Mouse (Mus musculus) adrenal gland, postnatal 14 days (tissue): ENCODE results near the gene Fam47e. TPM values are rescaled to one million over a fixed set of nuclear protein-coding genes. Genes with fewer than 3 reads are reported as not detected.

Experiments used
- DNase-seq: peaks from one replicate; pipeline ENCODE4 v3.0.0; 2021; ENCODE audit warnings: mixed read lengths
- total RNA-seq: library from RNA; stranded (reverse); gene quantifications from 2 replicates; pipeline ENCODE4 v1.2.3, GENCODE M21; 2021

Fam47e gene
- total RNA-seq, 1 experiment from 2014 or later, result not detected

DNA sequence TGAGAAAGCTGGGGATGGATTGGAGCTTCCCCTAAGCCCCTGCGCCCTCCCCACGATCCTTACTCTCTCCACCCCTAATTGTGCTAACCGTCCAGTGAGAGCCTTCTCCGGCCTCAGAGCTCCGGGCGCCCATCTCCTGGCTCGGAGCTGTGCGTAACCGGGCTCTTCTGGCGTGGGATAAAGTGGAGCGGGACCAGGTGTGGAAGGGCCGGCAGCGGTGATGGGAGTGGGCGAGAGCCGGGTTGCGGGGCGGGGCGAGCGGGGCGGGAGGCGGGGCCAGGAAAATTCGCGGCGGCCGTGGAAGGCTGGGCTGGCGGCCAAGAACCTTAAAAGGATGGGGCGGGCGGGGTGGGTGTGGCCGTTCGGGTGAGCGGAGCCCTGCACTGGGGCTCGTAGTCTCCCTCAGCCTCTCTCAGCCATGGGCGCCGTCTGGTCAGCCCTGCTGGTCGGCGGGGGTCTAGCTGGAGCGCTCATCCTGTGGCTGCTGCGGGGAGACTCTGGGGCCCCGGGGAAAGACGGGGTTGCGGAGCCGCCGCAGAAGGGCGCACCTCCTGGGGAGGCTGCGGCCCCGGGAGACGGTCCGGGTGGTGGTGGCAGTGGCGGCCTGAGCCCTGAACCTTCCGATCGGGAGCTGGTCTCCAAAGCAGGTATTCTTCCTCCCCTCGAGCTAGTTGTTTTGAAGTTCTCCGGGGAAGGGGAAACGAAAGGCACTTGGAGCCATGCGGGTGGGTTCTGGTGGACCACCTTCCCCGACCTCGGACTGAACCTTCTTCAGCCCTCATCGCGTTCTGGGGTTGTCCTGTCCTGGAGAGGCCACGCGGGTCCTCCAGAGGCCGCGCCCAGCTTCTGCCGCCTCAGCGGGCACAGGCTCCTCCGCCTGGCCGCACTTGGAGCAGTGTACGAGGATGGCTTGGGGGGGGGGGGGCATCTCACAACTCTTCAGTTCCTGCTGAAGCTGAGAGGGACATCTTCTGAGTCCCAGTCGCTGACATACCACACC lies 48.1 kb downstream of the Fam47e start, which contains the start of gene Stbd1:
TSS of gene Stbd1 (plus strand) at position 351 of the 1,000 bp plus-strand sequence.
- peak; percentile 77 for DNase-seq

DNA sequence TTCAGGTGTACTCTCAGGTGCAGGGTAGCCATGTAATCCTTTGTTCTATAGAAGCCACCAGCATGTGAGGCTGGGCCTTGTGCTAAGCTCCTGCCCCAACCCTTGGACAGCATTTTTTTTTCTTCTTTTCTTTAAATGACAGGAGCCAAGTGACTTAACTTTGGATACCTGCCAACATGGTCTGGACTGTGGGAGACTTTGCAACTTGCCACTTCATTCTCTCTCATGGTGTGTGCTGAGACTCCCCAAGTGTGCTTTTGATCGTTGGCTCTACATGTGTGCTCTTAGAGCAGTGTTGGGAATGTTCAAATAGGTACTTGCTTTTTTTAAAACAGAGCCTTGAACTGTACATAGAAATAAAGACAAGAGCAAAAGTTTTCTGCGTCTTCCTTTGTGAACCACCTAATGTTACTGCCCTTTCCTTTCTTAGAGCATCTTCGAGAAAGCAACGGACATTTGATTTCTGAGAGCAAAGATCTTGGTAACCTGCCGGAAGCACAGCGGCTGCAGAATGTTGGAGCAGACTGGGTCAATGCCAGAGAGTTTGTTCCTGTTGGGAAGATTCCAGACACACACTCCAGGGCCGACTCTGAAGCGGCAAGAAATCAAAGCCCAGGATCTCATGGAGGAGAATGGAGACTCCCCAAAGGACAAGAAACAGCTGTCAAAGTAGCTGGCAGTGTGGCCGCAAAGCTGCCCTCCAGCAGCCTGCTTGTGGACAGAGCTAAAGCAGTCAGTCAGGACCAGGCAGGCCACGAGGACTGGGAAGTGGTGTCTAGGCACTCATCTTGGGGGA lies 49.8 kb downstream of the Fam47e start:
- DNase-seq, result peak; percentile 62

GRCm38 (mm10) chr5:92607492-92608229 lies 52.8 kb downstream of the Fam47e start:
- no peak for DNase-seq

DNA sequence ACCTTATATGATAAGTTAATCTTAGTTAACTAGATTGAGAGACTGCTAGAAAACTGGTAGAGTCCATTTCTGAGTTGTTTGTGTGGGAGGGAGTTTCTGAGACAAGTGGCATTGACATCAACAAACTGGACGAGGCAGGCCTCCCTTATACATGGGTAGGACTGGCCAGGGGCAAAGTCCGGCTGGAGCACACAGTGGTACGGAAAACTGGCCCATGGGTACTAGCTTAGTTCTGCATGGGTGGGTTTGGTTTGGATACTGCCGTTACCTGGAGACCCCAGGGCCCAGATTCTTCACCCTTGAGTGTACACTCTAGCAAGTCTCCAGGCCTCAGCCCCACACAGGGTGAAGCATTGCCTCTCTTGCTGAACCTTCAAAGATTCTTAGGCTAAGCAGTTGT lies 57.9 kb downstream of the Fam47e start:
- no peak for DNase-seq

GRCm38 (mm10) chr5:92621883-92622282 lies 67.0 kb downstream of the Fam47e start:
- DNase-seq, result no peak

DNA sequence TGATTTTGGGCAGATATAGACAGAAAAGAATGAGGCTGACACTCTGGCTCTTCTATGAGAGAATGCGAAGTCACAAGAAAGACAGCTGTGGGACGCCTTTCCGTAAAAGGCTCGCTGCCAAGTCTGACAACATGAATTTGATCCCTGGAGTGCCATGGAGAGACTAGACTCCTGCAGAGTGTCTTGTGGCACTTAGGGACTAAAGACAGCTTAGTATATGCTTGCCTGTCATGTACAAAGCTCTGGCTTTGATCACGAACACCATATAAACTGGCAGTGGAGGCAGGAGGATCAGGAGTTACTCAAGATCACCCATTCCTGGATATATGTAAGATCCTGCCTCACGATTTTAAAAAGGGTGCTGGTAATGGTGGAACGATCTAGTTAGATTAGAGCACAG lies 73.0 kb downstream of the Fam47e start:
- DNase-seq, result peak; percentile 27

DNA sequence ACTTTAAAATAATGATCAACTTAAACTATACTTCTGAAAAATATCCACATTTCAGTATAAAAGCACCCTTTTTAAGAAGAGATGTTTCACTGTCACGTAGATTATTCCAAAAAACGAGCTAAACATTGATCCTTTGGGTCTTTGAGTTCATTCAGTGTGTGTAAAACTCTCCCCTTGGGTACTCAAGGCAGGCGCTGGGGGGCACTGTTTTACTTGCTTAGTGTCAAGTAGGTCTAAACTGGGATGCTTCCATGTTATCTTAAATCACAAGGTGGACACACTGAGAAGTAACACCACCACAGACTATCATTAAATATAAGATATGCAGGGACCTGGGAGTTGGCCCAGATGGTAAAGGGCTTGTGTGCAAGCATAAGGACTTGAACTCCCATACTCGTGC lies 78.7 kb downstream of the Fam47e start:
- DNase-seq, result no peak

DNA sequence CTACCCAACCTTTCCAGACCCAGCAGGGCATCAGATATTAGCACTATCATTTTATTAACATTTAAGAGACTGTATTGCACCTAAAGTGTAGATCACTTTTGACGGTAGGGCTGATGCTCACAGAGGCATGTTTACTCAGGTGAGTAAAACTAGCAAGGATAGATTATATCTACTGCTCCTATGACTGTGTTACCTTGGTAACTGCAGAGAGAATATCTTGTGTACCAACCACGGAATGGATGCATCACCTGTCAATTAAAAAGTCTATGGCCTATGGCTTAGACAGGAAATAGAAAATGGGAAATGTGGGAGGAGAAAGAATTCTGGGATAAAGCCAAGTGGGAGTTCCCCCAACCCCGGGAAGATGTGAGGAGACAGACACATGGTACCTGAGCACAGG lies 80.0 kb downstream of the Fam47e start:
- no peak for DNase-seq

GRCm38 (mm10) chr5:92635891-92636290 lies 81.0 kb downstream of the Fam47e start:
- no peak for DNase-seq

GRCm38 (mm10) chr5:92640861-92641260 lies 86.0 kb downstream of the Fam47e start:
- DNase-seq, result no peak

Other genes with a start within 250 kb of the Fam47e start
- gene Sdad1, start 244.6 kb upstream of the Fam47e start, total RNA-seq, result 30.5 and 42.2 TPM in 2 replicates
- gene Cxcl9, start 227.0 kb upstream of the Fam47e start, total RNA-seq, result 1.0 and 2.1 TPM in 2 replicates
- gene Art3, start 223.2 kb upstream of the Fam47e start, total RNA-seq, result 91.5 and 131 TPM in 2 replicates
- 0.52 and 3.2 TPM in 2 replicates for gene Cxcl10, start 206.2 kb upstream of the Fam47e start, total RNA-seq
- 37.2 and 42.1 TPM in 2 replicates for gene Nup54, start 119.8 kb upstream of the Fam47e start, total RNA-seq
- 67.4 and 73.7 TPM in 2 replicates for gene Scarb2, start 48.2 kb upstream of the Fam47e start, total RNA-seq
- 5.7 and 8.7 TPM in 2 replicates for gene Stbd1, start 48.0 kb downstream of the Fam47e start, total RNA-seq
- gene Ccdc158, start 120.2 kb downstream of the Fam47e start, total RNA-seq, result 0.37 and 0.68 TPM in 2 replicates
- gene Shroom3, start 128.4 kb downstream of the Fam47e start, total RNA-seq, result 7.6 and 7.9 TPM in 2 replicates